Mouse (Mus musculus) ES-E14 (cell line): Measurements from ENCODE around the gene 2310034C09Rik.
"Not testable (repeated sequence)": the region's sequence is repeated elsewhere in the genome, so short reads cannot be mapped to it uniquely, and the experiment has no call there.

Source experiments
- CHD2 ChIP-seq: IDR thresholded peaks from 2 replicates; pipeline ENCODE4 v1.6.1; 2014; ENCODE audit warnings: mild to moderate bottlenecking, low read depth, low read length, inconsistent platforms
- HCFC1 ChIP-seq: IDR thresholded peaks from 2 replicates; pipeline ENCODE4 v1.6.1; 2012; ENCODE audit warnings: low read length, inconsistent platforms, borderline replicate concordance; ENCODE audit not compliant: insufficient read depth
- ZNF384 ChIP-seq: IDR thresholded peaks from 2 replicates; pipeline ENCODE4 v1.6.1; 2012; ENCODE audit warnings: low read depth, low read length, inconsistent platforms

DNA sequence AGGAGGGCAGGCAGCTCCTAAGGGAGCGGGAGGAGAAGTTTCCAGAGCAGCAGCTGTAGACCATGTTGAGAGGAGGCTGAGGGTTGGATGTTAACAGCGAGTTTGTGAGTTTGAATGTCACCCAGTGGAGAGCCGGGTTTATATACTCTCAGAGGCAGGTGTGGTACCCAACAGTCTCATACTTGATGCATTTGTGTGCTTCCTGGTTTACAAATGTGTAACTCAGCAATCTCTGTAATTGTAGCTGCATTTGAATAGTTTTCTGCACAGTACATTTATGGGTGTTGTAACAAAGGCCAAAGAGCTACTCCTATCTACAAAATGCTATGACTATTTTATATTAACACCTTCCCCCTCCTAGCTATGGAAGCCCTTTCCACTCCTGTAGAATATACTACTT is 7.1 kb upstream of the 2310034C09Rik start, which contains the start of gene Krtap13:
- TF ChIP-seq CHD2, HCFC1, ZNF384: not testable (repeated sequence)
